Mouse (Mus musculus) CH12.LX (cell line): ENCODE measurements around the gene Eps15. TPM values are rescaled to one million over a fixed set of nuclear protein-coding genes. Genes with fewer than 3 reads are reported as not detected.

ENCODE experiments used
- DNase-seq: peaks from one replicate; pipeline ENCODE4 v3.0.0-alpha.2; 2013; ENCODE audit errors: extremely low read depth
- H3K27ac ChIP-seq: 2 replicates; pipeline ENCODE4 v1.5.1; 2012; ENCODE audit warnings: low read depth, mild to moderate bottlenecking, control low read depth, moderate library complexity; ENCODE audit not compliant: insufficient read depth
- H3K27me3 ChIP-seq: replicated peaks from 2 replicates; pipeline ENCODE3; 2012; ENCODE audit warnings: inconsistent platforms
- H3K36me3 ChIP-seq, 2 experiments: replicated peaks in 1 of 2; 2 replicates each; pipeline versions ENCODE3 to v1.6.1; 2012; ENCODE audit warnings: inconsistent platforms in 1 of 2, low read length in 1 of 2, mild to moderate bottlenecking in 1 of 2, mixed read lengths in 1 of 2, moderate library complexity in 1 of 2; ENCODE audit not compliant: control insufficient read depth in 1 of 2, insufficient read depth in 1 of 2
- H3K4me1 ChIP-seq, 2 experiments: 2 replicates each; pipeline ENCODE4 v1.6.1; 2012; ENCODE audit warnings: inconsistent platforms in 1 of 2, moderate library complexity in 1 of 2; ENCODE audit not compliant: insufficient read depth in 2 of 2, control insufficient read depth in 1 of 2
- H3K4me2 ChIP-seq: 2 replicates; pipeline ENCODE4 v1.6.1; 2012; ENCODE audit warnings: low read depth, mild to moderate bottlenecking, control low read depth; ENCODE audit not compliant: poor library complexity, insufficient read depth, severe bottlenecking
- H3K4me3 ChIP-seq, 3 experiments: fragments of 150-350 bp in 1 of 3; sonication (generic) in 1 of 3; replicated peaks in 1 of 3; 2 replicates each; pipeline versions ENCODE3 to v1.5.1; 2011 to 2012; ENCODE audit warnings: low read depth in 2 of 3, low read length in 2 of 3, mild to moderate bottlenecking in 2 of 3, moderate library complexity in 2 of 3, control low read depth in 1 of 3, improper control_type of control experiment in 1 of 3, inconsistent platforms in 1 of 3, mixed read lengths in 1 of 3; ENCODE audit not compliant: poor library complexity in 1 of 3
- H3K79me2 ChIP-seq: replicated peaks from 2 replicates; pipeline ENCODE4 v1.6.1; 2012; ENCODE audit warnings: mild to moderate bottlenecking, moderate library complexity; ENCODE audit not compliant: control insufficient read depth, poor library complexity, insufficient read depth, severe bottlenecking; ENCODE audit errors: extremely low read depth
- H3K9ac ChIP-seq: 2 replicates; pipeline ENCODE4 v1.6.1; 2012; ENCODE audit warnings: low read depth, mild to moderate bottlenecking, control low read depth, moderate library complexity; ENCODE audit not compliant: insufficient read depth
- H3K9me3 ChIP-seq: replicated peaks from 2 replicates; pipeline ENCODE3; 2012; ENCODE audit warnings: low read length, inconsistent platforms, mixed read lengths
- BHLHE40 ChIP-seq: IDR thresholded peaks from 2 replicates; pipeline ENCODE4 v1.6.1; 2011; ENCODE audit warnings: mild to moderate bottlenecking, low read depth, low read length, improper control_type of control experiment
- CHD2 ChIP-seq: IDR thresholded peaks from 2 replicates; pipeline ENCODE4 v1.6.1; 2011; ENCODE audit warnings: low read length, improper control_type of control experiment
- CTCF ChIP-seq, 2 experiments: IDR thresholded peaks in 1 of 2; conservative IDR thresholded peaks in 1 of 2; 2 replicates each; pipeline ENCODE4 v1.5.1; 2011 to 2012; ENCODE audit warnings: low read depth in 2 of 2, low read length in 2 of 2, improper control_type of control experiment in 1 of 2, inconsistent platforms in 1 of 2, mild to moderate bottlenecking in 1 of 2, moderate library complexity in 1 of 2
- E2F4 ChIP-seq: IDR thresholded peaks from 2 replicates; pipeline ENCODE4 v1.6.1; 2011; ENCODE audit warnings: low read depth, low read length, improper control_type of control experiment; ENCODE audit not compliant: insufficient replicate concordance
- GABPA ChIP-seq: IDR thresholded peaks from 2 replicates; pipeline ENCODE4 v1.6.1; 2012; ENCODE audit warnings: low read depth, low read length, improper control_type of control experiment, inconsistent platforms; ENCODE audit not compliant: insufficient replicate concordance
- HCFC1 ChIP-seq: IDR thresholded peaks from 2 replicates; pipeline ENCODE4 v1.6.1; 2012; ENCODE audit warnings: low read depth, mild to moderate bottlenecking, inconsistent platforms, low read length, improper control_type of control experiment
- IRF4 ChIP-seq: IDR thresholded peaks from 2 replicates; pipeline ENCODE4 v1.6.1; 2014; ENCODE audit warnings: low read depth, mild to moderate bottlenecking, inconsistent platforms, low read length, improper control_type of control experiment
- MAX ChIP-seq: IDR thresholded peaks from 2 replicates; pipeline ENCODE4 v1.6.1; 2011; ENCODE audit warnings: low read length, improper control_type of control experiment
- MAZ ChIP-seq: IDR thresholded peaks from 2 replicates; pipeline ENCODE4 v1.6.1; 2012; ENCODE audit warnings: low read depth, mild to moderate bottlenecking, inconsistent platforms, low read length, improper control_type of control experiment, moderate library complexity
- MYC ChIP-seq: IDR thresholded peaks from 2 replicates; pipeline ENCODE4 v1.6.1; 2011; ENCODE audit warnings: low read depth, mild to moderate bottlenecking, improper control_type of control experiment, low read length
- POLR2A ChIP-seq: IDR thresholded peaks from 2 replicates; pipeline ENCODE4 v1.6.1; 2011; ENCODE audit warnings: low read depth, mild to moderate bottlenecking, improper control_type of control experiment, low read length
- SIN3A ChIP-seq: IDR thresholded peaks from 2 replicates; pipeline ENCODE4 v1.6.1; 2012; ENCODE audit warnings: low read length, improper control_type of control experiment, inconsistent platforms
- TBP ChIP-seq: conservative IDR thresholded peaks from 2 replicates; pipeline ENCODE4 v1.6.1; 2011; ENCODE audit warnings: low read depth, low read length, improper control_type of control experiment
- UBTF ChIP-seq: IDR thresholded peaks from 2 replicates; pipeline ENCODE4 v1.6.1; 2012; ENCODE audit warnings: low read depth, mild to moderate bottlenecking, inconsistent platforms, low read length, improper control_type of control experiment, moderate library complexity
- USF2 ChIP-seq: conservative IDR thresholded peaks from 2 replicates; pipeline ENCODE4 v1.6.1; 2011; ENCODE audit warnings: low read depth, low read length, improper control_type of control experiment
- ZC3H11A ChIP-seq: IDR thresholded peaks from 2 replicates; pipeline ENCODE4 v1.6.1; 2012; ENCODE audit warnings: low read depth, mild to moderate bottlenecking, inconsistent platforms, low read length, improper control_type of control experiment
- ZKSCAN1 ChIP-seq: IDR thresholded peaks from 2 replicates; pipeline ENCODE4 v1.6.1; 2012; ENCODE audit warnings: low read depth, inconsistent platforms, low read length, improper control_type of control experiment, borderline replicate concordance
- ZMIZ1 ChIP-seq: IDR thresholded peaks from 2 replicates; pipeline ENCODE4 v1.6.1; 2012; ENCODE audit warnings: low read depth, mild to moderate bottlenecking, inconsistent platforms, low read length, improper control_type of control experiment
- dilution Hi-C: fragments of 300-500 bp; cut with MboI; formaldehyde crosslinking; loops from 2 replicates; pipeline ENCODE4 v1.14.3; 2020; ENCODE audit warnings: low sequenced_read_pairs; ENCODE audit not compliant: extremely low pct_unique_long_range_greater_than_20kb, extremely low pct_ligation_motif_present
- in situ Hi-C: fragments of 300-500 bp; cut with MboI; formaldehyde crosslinking; loops from 3 replicates; pipeline ENCODE4 v1.14.3; 2019; ENCODE audit warnings: low sequenced_read_pairs, low pct_ligation_motif_present, low pct_unique_long_range_greater_than_20kb, mixed read lengths
- polyA plus RNA-seq: library from polyadenylated mRNA; unstranded; fragments of >175 nt; gene quantifications from 2 replicates; pipeline ENCODE4 v1.2.1, GENCODE M21; 2012; ENCODE audit warnings: low read depth; ENCODE audit not compliant: insufficient read length
- total RNA-seq, 2 experiments: library from RNA; depleted of rRNA; stranded (reverse); fragments of 300-350 nt in 1 of 2; fragments of >200 nt in 1 of 2; gene quantifications; 2 replicates each; pipeline ENCODE4 v1.2.3; 2012 to 2014

Gene Eps15
- total and polyA plus RNA-seq, 3 experiments = 23.4 to 60.4 (median 39.6) TPM

- no peak overlapping the region for H3K4me3 ChIP-seq
- H3K4me1 ChIP-seq = peaks cover 5 to 35% of the 10 kb centered on the region in 2 experiments
- no peak overlapping the region for H3K9ac ChIP-seq
- in situ Hi-C loops (no loop called here), dilution Hi-C loops (no loop called here)
- no peaks in the 10 kb centered on the region for H3K27me3 ChIP-seq
- DNase-seq = no peak
- H3K79me2 ChIP-seq = no peaks in the 10 kb centered on the region
- no peak overlapping the region for H3K27ac ChIP-seq
- TF ChIP-seq MAX (0 out of 2 replicates have a peak, but pooled peaks have one; percentile 17), USF2 (no peak), MYC (no peak), BHLHE40 (peak; percentile 47; the same call in 1 of the 2 replicates), ZC3H11A (no peak), UBTF (no peak), E2F4 (no peak), IRF4 (0 out of 2 replicates have a peak, but pooled peaks have one; percentile 4), CTCF (conservative IDR thresholded peaks at IDR 0.05 in 1 of 2, IDR thresholded peaks at IDR 0.05 in 1 of 2; ENCODE audit: low read depth in 2 of 2, low read length in 2 of 2) (no peak), ZKSCAN1 (no peak), MAZ (no peak), TBP (no peak)
- H3K36me3 ChIP-seq = peaks cover 0 to 3% of the 10 kb centered on the region in 2 experiments
- H3K9me3 ChIP-seq = peaks cover 2% of the 10 kb centered on the region
- H3K4me2 ChIP-seq = no peak overlapping the region
These were observed 126.0 kb downstream of the Eps15 start for GRCm38 (mm10) chr4:109406054-109406485.

DNA sequence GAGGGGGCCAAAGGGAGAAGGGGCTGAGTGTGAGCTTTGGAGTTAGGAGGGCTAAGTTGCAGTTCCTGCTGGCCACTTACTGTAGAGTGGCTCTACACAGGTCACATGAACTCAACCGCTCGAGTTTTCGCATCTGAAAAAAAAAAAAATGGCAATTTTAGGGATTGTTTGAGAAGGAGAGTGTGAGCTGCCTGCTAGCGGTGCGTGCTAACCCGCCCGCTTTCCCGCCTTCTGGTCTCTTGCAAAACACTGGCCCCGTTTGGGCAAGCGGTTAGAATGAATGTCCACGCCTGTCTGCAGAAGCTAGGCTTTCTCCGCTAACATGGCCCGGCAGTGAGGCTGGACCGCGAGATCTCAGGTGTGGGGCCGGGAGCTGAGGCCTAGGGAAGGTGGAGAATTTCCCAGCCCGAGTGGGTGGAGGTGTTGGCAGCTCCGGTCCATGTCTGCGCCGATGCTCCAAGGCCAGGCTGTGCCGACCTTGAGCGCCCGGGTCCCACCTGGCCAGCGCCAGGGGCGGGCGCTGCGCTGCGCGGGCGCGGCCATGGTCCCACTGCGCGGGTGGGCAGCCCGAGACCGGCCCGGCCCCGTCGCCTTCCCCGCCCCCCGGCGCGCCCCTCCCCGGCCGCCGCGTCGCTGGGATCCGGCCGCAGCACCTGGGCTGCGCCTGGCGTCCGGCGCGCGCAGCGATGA is 126.6 kb downstream of the Eps15 start, which contains the start of gene Ttc39a:
Ttc39a (plus strand) TSS at position 138 of the 690 bp plus-strand sequence.
- peaks cover 0 to 3% of the 10 kb centered on the region in 2 experiments for H3K36me3 ChIP-seq
- H3K4me2 ChIP-seq = 0 out of 2 replicates have a peak within 1 kb of the TSS, but pooled peaks have one; percentile 1
- no peak within 1 kb of the TSS for H3K27ac ChIP-seq
- H3K4me1 ChIP-seq = peaks cover 5 to 40% of the 10 kb centered on the region in 2 experiments
- dilution Hi-C loops = no loop called here
- no peaks in the 10 kb centered on the region for H3K27me3 ChIP-seq
- no peaks in the 10 kb centered on the region for H3K79me2 ChIP-seq
- DNase-seq = no peak
- in situ Hi-C loops = no loop called here
- H3K9me3 ChIP-seq = peaks cover 2% of the 10 kb centered on the region
- no peak within 1 kb of the TSS for H3K9ac ChIP-seq
- no peak for TF ChIP-seq SIN3A
- no peak for TF ChIP-seq CTCF (conservative IDR thresholded peaks at IDR 0.05 in 1 of 2, IDR thresholded peaks at IDR 0.05 in 1 of 2; ENCODE audit: low read depth in 2 of 2, low read length in 2 of 2)
- TF ChIP-seq CHD2 = no peak
- no peak for TF ChIP-seq MAX
- no peak for TF ChIP-seq POLR2A
- TF ChIP-seq HCFC1 = no peak
- no peak for TF ChIP-seq GABPA
- no peak for TF ChIP-seq ZMIZ1
- H3K4me3 ChIP-seq = peak within 1 kb of the TSS in 2 of 3 experiments; percentile 13 to 29
